Mouse (Mus musculus): ENCODE data around the gene Lrtm2.

The Lrtm2 gene

DNA sequence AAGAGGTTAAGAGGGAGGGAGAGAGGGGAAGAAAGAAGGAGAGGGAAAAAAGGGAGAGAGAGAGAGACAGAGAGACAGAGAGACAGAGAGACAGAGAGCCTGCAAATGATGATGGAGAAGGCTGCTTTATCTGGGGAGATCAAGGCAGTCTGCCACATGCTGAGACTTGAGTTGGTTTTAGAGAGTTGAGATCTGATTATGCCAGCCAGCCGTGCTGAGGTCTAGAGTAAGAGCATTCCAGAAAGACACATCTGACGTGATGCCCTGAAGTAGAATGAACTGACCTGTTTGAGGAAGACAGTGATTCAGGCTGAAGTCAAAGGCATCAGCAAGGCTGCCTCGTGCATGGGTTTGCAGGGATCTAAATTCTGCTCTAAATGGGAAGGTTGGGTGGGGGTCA is 3.3 kb upstream of the Lrtm2 start:
- DNase-seq, result no peak

DNA sequence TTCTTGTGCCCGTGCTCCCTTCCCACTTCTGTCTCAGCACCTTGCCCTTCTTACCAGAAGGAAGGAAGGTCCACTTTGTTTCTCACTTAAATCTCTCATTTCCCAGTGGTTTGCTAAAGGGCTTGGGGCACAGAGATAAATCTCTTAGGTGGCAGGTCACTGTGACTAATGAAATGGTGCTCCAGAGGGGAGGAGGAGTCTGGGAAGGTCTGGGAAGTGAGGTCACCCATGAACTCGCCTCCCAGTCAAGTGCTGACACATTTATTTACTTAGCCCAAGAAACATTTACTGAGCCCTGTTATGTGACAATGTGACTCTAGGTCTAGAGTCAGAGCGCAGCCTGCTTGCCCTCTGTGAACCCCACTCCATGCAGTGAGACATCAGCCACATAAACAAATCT is 2.6 kb upstream of the Lrtm2 start:
- DNase-seq, result no peak

DNA sequence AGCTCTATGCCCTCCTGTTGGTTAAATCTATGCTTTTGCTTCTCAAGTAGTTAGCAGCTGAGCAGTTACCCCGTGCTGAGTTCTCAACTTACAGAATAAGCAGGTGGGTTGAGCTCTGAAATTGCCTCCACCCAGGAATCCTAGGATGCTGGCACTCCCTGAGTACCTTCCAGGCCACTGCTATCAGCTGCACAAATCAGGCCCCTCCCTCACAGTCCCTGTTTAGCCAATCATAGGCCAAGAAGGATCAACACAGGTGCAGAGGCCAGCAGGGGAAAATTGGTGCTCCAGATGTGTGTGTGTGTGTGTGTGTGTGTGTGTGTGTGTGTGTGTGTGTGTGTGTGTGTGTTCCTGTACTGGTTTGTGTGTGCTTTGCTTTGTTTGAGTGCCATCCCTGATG is 1.5 kb upstream of the Lrtm2 start:
- peak in 1 of 2 experiments; percentile 52 for DNase-seq

DNA sequence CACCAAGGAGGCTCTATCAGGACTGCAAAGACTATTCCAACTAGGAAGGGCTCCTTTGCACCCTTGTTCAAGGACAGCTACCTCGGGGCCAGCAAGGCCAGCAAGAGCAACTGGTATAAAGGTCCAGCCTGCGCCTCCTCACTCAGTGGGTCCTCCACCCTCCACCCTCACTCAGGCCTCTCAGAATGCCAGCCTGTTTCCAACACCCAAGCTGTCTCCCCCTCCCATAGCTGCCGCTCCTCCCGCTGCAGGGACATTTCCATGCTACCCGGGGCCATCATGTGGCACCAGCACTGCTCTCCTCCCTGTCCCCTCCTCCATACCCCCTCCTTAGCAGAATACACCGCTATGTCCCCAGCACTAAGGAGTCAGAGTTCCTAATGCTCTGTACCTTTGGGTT is 630 bp downstream of the Lrtm2 start:
- DNase-seq, result no peak

DNA sequence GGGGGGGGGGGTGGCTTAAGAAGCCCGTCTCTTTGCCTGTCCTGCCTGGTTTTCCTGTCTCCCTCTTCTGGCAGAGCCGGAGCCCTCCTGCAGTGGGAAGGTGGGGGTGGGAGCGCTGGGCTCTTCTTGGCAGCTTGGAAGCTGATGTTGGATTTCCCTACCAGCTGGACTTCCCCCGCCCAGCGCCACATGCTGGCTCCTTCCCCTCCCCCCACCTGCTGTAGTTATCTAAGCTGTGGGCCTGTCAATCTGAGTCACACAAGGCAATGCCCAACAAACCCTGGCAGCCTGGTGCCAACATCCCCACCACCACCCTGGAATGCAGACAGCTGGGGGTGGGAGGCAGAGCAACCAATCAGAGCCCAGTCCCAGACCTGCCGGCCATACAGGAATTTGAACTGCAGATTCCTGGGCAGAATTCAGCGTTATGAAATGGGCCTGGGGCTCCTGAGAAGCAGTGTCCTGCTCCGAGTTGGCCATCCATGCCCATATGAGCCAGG is 1.3 kb downstream of the Lrtm2 start:
- no peak for DNase-seq

DNA sequence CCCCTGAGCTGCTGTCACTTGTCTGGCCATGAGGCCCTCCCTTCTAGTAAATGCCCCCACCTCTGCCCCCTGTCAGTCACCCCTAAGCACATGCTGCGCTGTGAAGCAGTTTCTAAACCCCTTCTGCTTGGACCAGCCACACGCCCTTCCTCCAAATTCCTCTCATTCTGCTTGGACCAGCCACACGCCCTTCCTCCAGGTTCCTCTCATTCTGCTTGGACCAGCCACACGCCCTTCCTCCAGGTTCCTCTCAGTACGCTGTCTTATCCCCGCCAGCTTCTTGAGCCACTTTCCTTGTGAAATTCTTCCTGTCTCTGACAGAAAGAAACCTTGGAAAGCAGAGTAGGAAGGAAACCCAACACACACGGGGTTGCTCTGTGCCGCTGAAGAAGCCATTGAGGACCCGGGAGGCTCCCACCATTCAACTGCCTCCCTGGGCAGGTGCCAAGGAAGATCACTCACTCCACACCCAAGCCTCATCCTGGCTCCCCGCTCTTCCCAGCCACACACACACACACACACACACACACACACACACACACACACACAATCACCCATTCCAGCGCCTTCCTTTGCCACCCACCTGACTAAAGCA is 1.9 kb downstream of the Lrtm2 start:
- no peak for DNase-seq

DNA sequence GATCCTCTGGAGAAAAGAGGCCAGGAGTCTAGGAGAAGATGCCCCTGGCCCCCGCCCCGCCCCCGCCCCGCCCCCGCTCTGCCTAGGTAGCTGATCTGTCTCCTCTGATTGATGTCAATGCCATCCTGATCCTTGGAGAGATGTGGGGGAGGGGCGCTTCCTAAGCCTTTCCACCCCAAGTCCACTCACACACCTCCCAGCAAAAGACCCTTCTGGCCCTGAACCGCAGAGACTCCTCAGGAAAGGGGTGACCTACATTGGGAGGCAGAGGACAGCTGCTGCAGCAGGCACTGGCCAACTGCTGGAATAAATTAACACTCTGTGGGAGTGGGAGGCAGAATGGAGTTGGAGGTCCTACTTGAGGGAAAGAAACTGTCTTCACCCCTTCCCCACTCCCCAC is 4.0 kb downstream of the Lrtm2 start:
- no peak for DNase-seq

DNA sequence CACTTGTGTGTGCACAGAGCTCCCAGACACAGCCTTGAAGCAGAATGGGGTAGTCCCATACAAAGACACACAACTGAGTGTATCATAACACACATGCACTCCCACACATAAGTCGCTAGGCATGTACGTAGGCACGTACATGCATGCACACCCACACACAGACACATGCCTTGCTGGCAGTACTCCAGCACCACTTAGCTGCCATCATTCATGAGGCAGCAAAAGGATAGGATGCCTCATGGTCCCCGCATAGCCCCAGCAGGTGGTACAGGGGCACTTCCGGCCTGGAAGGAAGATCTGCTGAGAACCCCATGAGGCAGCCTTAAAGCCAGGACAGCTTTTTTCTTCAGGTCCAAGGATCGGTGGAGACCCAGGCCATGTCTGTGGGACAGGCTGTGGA is 4.6 kb downstream of the Lrtm2 start:
- peak in 1 of 2 experiments; percentile 29 for DNase-seq

DNA sequence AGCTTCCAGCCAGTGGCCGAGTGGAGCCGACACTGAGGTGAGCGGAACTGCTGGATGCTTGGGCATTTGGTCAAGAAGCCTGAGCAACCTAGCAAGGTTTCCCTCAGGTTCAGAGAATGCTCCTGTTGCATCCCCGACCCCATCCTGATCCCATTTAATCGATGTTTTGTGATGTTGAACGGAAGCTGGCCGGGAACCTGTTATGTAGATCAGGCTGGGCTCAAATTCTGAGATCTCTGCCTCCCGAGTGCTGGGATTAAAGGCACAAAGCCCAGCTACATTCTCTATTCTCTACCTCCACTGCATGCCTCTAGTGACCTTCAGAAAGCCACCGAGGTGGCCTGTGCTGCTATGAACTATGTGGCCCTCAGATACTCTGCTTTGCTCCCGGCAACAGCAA is 5.8 kb downstream of the Lrtm2 start:
- DNase-seq, result no peak

DNA sequence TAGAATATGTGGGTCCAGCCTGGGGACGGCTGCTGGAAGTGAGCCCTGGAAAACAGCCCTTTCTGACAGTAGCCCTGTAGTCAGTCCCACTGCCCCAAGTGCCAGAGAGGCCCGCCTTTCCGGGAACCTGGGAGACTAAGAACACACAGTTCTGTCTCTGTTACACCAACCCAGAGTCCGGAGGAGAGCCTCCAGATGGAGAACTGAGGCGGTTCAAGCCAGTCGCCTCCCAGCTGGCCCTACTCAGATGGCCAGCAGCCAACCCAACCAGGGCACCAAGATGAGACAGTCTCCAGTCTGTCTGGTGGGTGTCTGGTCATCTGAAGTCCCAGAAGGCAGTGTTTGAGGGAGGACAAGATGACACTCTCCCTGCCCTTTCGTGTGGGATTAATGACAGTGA is 8.8 kb downstream of the Lrtm2 start:
- no peak for DNase-seq

DNA sequence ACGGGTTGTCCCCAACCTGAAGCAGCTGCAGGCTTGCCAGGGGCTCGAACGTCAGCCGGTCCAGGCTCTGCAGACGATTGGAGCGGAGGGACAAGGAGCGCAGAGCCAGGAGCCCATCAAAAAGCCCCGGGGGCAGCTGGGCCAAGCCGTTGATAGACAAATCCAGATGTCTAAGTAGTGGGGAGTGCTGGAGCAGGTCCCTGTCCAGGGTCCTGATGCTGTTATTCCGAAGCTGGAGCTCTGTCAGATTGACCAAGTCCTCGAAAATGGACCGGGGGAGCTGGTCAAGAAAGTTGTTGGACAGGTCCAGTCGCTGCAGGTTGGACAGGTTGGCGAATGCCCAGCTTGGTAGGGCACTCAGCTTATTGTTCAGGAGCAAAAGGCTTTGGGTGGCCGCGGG is 10.1 kb downstream of the Lrtm2 start:
- DNase-seq, result no peak

DNA sequence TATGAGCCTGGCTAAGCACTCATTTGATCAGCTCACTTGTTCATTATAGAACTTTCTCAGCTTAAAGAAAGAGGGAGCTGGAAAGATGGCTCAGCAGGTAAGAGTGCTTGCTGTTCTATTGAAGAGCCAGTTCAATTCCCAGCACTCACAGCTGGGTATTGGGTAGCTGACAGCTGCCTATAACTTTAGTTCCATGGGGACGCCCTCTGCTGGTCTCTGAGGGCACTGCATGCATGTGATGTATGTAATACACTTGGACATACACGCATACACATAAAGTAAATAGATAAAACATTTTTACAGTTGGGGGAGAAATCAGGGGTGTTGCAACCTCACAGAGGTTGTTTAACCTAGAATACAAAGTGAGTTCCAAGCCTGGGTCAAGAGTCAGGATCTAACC is 11.2 kb downstream of the Lrtm2 start:
- no peak for DNase-seq

DNA sequence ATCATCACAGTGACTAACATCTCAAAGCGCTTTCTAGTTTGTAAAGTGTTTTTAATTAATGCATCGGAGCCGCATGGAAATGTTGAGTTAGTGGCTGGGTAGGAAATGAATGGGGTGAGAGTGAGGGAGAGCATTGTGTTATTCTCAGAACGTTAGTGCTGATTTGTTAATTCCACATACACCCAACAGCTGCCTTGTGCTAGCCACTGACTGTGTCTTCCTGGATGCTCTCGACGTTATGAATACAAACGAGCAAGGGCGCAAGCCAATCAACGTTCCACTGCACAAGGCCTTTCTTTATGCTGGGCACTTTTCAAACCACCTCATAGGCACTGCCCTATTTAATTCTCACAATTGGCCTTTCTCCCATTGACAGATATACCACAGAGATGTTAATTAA is 11.8 kb downstream of the Lrtm2 start:
- DNase-seq, result no peak

DNA sequence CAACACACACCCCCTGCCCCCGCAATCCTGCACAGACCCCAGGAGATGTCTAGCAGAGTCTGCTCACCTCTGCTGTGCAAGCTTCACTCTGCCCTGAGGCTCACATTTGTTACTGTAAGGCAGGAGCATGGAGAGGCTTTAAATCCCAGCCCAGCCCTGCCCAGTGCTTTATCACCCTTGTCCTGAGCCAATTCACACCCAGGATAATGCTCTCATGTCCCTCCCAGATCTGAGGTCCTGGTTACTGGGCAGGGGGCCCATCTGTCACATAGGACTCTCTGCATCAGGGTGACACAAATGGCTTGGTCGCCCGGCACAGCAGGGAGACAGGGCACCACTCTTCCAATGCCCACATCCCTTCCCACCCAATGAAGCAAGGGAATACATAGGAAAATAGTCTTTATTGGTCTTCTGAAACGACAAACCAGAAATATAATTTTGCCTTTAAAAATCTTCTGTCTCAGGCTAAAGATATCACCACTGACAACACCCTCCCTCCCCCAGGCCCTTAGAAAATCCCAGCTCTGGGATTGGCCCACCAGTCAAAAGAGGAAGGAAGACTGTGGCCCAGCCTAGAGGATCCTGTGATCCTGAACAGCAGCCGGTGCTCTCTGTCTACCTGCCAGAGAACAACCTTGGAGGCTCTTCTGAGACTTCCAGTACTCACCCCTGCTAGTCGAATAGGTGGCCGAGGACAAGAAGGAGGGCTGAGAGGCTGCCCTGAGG is 15.7 kb downstream of the Lrtm2 start:
- DNase-seq, result no peak

DNA sequence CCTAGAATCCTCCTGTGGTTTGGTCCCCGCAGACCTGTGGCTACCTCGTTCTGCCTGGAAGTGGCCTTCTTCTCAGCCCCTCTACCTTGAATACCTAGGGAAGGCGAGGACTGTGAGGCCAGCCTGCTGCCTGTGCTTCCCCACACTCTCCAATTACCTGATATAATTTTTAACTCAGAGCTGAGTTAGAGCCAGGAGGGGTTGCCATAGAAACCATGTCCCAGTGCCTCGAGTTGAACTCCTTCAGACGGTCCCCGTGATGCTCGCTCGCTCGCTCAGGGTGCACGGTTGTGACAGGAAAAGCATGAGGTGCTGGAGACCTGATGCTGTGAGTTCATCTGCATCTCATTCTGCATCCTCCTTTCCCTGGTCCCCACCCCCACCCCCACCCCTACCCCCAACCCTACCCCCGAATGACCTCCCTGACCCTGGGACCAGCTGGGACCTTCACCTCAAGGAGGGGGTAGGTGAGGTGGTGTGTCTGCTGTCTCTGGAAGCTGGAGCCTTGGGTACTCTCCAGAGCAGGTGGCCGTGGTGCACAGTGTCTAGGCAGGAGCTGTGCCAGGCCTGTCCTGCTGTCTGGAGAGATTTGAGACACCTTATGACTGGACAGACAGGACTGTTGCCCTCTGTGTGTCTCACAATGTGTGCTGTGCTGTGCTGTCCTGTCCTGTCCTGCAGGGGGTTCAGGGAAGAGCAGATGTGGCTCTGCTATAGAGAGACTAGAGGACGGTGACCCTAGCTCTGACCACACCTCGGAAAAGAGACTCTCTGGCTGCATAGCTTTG is 16.8 kb downstream of the Lrtm2 start:
- no peak for DNase-seq

DNA sequence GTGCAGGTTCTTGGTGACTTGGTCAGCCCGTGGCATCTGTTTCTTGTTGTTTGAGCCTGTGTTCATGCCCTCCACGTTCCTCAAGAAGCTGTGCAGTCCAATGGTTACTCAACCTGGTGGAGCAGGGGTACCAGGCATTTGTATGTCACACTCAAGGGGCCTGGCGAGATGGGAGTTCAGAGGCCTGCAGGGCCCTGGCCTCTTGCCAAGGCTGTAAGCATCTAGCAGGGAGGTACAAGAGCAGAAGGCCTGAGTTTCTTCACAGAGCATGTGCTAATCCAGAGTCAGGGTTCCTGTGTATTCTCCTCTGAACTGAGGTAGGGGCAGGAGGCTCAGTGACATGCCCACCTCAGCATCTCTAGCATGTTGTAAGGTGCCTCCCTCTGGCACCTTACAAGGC is 17.5 kb downstream of the Lrtm2 start:
- DNase-seq, result no peak

DNA sequence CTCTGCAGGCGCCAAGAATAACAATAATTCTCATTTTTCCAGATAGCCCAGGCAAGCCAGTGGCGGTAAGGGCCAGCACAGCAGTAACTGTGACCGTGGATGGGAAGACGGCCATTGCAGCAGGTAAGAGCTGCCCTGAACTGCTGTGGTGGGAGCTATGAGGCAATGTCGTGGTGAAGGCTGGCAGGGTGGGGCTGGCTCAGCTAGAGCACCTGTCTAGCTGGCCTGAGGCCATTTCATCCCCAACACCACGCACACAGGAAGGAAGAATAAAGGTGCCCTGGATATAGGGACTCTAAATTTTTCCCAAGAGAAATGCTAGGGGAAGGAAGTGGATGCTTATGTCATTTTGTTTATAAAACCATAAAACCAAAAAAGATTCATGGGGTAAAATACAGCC is 18.2 kb downstream of the Lrtm2 start:
- no peak for DNase-seq

DNA sequence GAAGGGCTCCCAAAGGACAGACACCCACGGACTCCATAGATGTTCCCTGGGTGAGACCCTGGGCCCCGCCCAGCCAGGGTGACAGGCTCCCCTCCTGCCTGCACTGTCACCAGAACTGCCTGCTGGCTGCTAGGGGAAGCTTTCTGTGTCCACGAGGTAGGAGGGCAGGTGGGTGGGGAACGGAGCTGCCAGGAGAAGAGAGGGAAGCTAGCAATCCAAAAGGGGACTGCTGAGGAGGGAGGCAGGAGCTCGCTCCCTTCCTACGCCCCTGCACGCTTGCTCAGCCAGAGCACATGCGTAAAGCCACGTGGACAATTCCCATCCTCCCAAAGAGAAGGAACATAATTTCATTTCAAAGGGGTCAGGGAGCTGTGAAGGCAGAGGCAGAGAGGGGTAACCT is 20.4 kb downstream of the Lrtm2 start:
- no peak for DNase-seq

DNA sequence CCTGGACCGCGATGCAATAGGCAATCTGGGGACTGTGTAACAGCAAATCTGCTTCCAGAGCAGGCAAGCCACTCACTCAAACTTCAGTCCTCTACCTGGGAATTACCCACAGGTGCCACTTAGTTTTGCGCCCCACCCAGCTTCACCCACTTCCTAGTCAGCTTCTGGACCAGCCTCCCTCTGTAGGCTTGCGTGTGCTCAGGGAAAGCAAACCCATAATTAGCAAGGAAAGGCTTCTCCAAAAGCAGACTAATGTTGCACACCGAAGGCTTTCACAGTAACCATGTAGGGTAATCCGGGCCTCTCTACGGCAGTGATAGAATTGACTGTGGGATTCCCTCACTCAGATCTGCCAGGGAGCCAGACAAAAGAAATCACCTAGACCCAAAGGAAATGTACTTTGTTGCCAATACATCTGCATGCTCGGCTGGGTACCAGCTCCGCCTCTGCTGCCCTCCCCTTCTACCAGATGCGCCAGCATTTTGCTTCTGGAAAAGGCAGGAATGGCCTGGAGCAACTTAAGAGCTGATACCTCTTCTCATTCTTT is 22.6 kb downstream of the Lrtm2 start:
- DNase-seq, result no peak

DNA sequence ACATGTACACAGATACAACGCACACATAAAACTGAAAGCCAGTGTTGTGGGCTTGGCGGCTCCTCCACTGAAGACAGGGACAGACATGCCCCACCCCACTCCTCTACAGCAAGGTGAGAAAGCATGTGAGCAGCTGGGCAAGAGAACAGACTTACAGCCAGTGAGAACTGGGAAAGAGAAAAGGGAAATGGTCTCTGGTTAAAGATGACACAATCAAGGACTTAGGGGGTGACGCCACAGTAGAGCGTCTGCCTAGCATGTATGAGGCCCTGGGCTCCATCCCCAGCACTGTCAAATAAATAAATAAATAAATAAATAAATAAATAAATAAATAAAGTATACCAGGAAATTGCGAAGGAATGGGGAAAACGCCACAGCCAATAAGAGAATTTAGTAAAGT is 27.2 kb downstream of the Lrtm2 start:
- DNase-seq, result no peak

DNA sequence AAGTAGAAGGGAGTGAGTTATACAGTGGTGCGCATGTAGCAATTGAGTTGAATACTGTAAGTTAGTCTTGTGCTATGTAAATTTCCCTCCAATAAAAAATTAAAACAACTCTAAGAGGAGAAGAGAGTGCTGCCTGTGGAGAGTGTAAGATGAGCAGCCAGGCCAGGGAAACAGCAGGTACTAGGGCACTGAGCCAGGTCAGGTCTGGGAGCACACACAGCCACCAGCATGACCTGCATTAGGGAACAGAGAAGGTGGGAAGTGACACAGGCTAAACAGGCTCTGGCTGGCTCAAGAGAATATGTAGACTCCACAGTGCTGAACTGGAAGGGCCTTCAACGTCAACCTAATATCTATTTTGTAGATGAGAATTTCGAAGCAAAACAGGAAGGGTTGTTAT is 29.3 kb downstream of the Lrtm2 start:
- DNase-seq, result no peak

DNA sequence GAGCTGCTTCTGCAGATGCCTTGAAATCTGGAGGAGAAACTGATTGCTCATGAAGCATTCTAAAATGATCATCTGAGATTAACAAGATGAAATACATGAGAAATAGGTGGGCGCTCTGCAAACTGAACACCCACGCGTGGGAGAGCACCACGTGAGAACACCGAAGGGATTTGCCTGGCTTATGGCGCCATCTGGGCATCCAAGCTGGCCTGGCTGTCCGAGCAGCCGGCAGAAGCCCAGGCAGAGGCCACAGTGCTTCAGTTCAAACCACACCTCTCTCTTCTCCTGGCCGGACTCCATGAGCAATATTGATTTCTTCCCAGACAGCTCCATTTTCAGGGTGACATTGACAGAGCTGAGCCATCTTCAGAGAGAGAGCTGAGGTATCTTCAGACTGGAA is 49.8 kb downstream of the Lrtm2 start:
- DNase-seq, result no peak

DNA sequence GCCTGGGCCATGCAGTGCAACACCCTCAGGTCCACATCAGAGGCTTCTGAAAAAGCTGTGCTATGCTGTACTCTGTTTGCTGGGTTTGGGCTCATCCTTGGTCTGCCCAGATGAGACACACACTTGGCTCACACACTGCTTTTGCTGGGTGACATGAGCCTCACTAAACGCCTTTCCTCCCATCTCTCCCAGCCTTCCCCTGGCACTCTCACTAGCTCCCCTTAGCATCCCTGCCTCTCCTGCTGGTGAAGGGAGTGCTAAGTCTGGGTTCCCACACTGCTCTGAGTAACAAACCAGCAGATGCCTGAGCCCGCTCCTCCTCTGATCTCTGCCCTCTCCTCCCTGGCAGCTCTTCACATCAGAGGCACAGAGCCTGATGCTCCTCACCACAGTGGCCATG is 53.9 kb downstream of the Lrtm2 start:
- no peak for DNase-seq
